Mouse (Mus musculus) central nervous system, embryonic 11.5 days (tissue): ENCODE measurements around the gene Pdxk. TPM values are rescaled to one million over a fixed set of nuclear protein-coding genes. Genes with fewer than 3 reads are reported as not detected.

ENCODE experiments used
- polyA plus RNA-seq: library from polyadenylated mRNA; depleted of rRNA; stranded (reverse); fragments of >200 nt; gene quantifications from 2 replicates; pipeline ENCODE4 v1.2.3, GENCODE M21; 2012; rRNA removed

The Pdxk gene
- polyA plus RNA-seq = 7.1 and 7.9 TPM in 2 replicates

GRCm38 (mm10) chr10:78464792-78465207 lies at the start of gene Pdxk:
TSS of gene Pdxk (minus strand) at chr10:78464975.

GRCm38 (mm10) chr10:78425181-78426041 lies 39.4 kb downstream of the Pdxk start, which contains the start of gene Cstb:
TSS of gene Cstb (plus strand) at chr10:78425669.

GRCm38 (mm10) chr10:78412319-78413151 lies 52.2 kb downstream of the Pdxk start, which contains the start of gene Rrp1:
TSS of gene Rrp1 (minus strand) at chr10:78413043.

Other genes starting within 250 kb of the Pdxk start
- gene Trappc10, start 220.3 kb downstream of the Pdxk start, polyA plus RNA-seq = 26.1 and 35.5 TPM in 2 replicates
- 50.2 and 70.5 TPM in 2 replicates for gene Agpat3, start 112.5 kb downstream of the Pdxk start, polyA plus RNA-seq
- gene Rrp1, start 51.9 kb downstream of the Pdxk start, polyA plus RNA-seq = 383 and 611 TPM in 2 replicates
- gene Cstb, start 39.3 kb downstream of the Pdxk start, polyA plus RNA-seq = 65.4 and 83.7 TPM in 2 replicates
- 0.06 TPM in 1 of 2 replicates, not detected in the other for gene Olfr1358, start 52.5 kb upstream of the Pdxk start, polyA plus RNA-seq
- 23.4 and 36.0 TPM in 2 replicates for gene Ilvbl, start 109.4 kb upstream of the Pdxk start, polyA plus RNA-seq
- 18.2 and 27.2 TPM in 2 replicates for gene Syde1, start 127.0 kb upstream of the Pdxk start, polyA plus RNA-seq
- not detected in 2 replicates for gene Olfr1357, start 153.1 kb upstream of the Pdxk start, polyA plus RNA-seq